Mouse (Mus musculus) C2C12 (cell line): ENCODE measurements around the gene Alpl. TPM values are rescaled to one million over a fixed set of nuclear protein-coding genes. Genes with fewer than 3 reads are reported as not detected.

ENCODE experiments used
- H3K27me3 ChIP-seq: one replicate; pipeline ENCODE4 v1.6.1; 2011; ENCODE audit not compliant: control insufficient read depth, insufficient read depth, insufficient read length
- H3K36me3 ChIP-seq: one replicate; pipeline ENCODE4 v1.6.1; 2011; ENCODE audit not compliant: control insufficient read depth, insufficient read depth
- H3K4me3 ChIP-seq: one replicate; pipeline ENCODE4 v1.5.1; 2011; ENCODE audit warnings: mild to moderate bottlenecking, control low read depth; ENCODE audit not compliant: poor library complexity, insufficient read depth, severe bottlenecking
- H3K79me2 ChIP-seq: one replicate; pipeline ENCODE4 v1.6.1; 2011; ENCODE audit not compliant: control insufficient read depth, insufficient read depth
- H3K79me3 ChIP-seq: one replicate; pipeline ENCODE4 v1.6.1; 2011; ENCODE audit warnings: low read depth, control low read depth
- H3ac ChIP-seq: one replicate; pipeline ENCODE3; 2011; ENCODE audit warnings: low read depth; ENCODE audit not compliant: control insufficient read depth, insufficient read length
- CEBPB ChIP-seq: IDR thresholded peaks from one replicate; pipeline ENCODE4 v1.6.1; 2011; ENCODE audit warnings: low read depth, mild to moderate bottlenecking, control low read depth, moderate library complexity
- CTCF ChIP-seq: IDR thresholded peaks from one replicate; pipeline ENCODE4 v1.5.1; 2011; ENCODE audit not compliant: control insufficient read depth, insufficient read depth, insufficient read length
- FOSL1 ChIP-seq: IDR thresholded peaks from one replicate; pipeline ENCODE4 v1.8.0; 2011; ENCODE audit warnings: mild to moderate bottlenecking, low read length; ENCODE audit not compliant: poor library complexity, insufficient read depth, severe bottlenecking
- MAX ChIP-seq: IDR thresholded peaks from one replicate; pipeline ENCODE4 v1.6.1; 2011; ENCODE audit warnings: mild to moderate bottlenecking, control low read depth
- MYOD1 ChIP-seq: IDR thresholded peaks from one replicate; pipeline ENCODE4 v1.6.1; 2011; ENCODE audit warnings: low read depth; ENCODE audit not compliant: control insufficient read depth, insufficient read length
- MYOG ChIP-seq: IDR thresholded peaks from one replicate; pipeline ENCODE4 v1.6.1; 2011; ENCODE audit not compliant: control insufficient read depth, insufficient read length; ENCODE audit errors: extremely low read depth
- USF1 ChIP-seq: IDR thresholded peaks from one replicate; pipeline ENCODE4 v1.6.1; 2011; ENCODE audit warnings: low read depth, mild to moderate bottlenecking, control low read depth, moderate library complexity
- polyA plus RNA-seq: library from polyadenylated mRNA; unstranded; fragments of >200 nt; fragmentation: generic; extraction: Trizol; gene quantifications from one replicate; pipeline ENCODE4 v1.2.1, GENCODE M21; 2012; ENCODE audit warnings: missing spikeins

Alpl gene
- polyA plus RNA-seq, 1 experiment, result 0.13 TPM

- Histone ChIP-seq H3K27me3 (peaks cover 4% of the 10 kb centered on the region), H3K4me3 (no peak overlapping the region), H3K36me3 (no peaks in the 10 kb centered on the region), H3K79me2 (no peaks in the 10 kb centered on the region), H3ac (no peak overlapping the region), H3K79me3 (no peaks in the 10 kb centered on the region)
- no peak for TF ChIP-seq MYOG
- no peak for TF ChIP-seq FOSL1
- no peak for TF ChIP-seq CEBPB
These were observed 93.1 kb downstream of the Alpl start for GRCm38 (mm10) chr4:137703077-137703476.

- Histone ChIP-seq H3K79me3 (no peaks in the 10 kb centered on the region), H3K4me3 (no peak overlapping the region), H3K79me2 (no peaks in the 10 kb centered on the region), H3K36me3 (no peaks in the 10 kb centered on the region), H3K27me3 (peaks cover 11% of the 10 kb centered on the region), H3ac (no peak overlapping the region)
- no peak for TF ChIP-seq USF1
- TF ChIP-seq CEBPB, result no peak
- TF ChIP-seq MYOD1, result no peak
- TF ChIP-seq MAX, result no peak
- TF ChIP-seq FOSL1, result no peak
- no peak for TF ChIP-seq MYOG
These were observed 95.2 kb downstream of the Alpl start for GRCm38 (mm10) chr4:137700960-137701359.

- H3K27me3 ChIP-seq, result peaks cover 15% of the 10 kb centered on the region
- no peak overlapping the region for H3K4me3 ChIP-seq
- TF ChIP-seq CEBPB (no peak), MAX (no peak), MYOG (no peak), CTCF (no peak), MYOD1 (no peak), USF1 (no peak), FOSL1 (no peak)
- H3K36me3 ChIP-seq, result no peaks in the 10 kb centered on the region
- no peaks in the 10 kb centered on the region for H3K79me3 ChIP-seq
- no peak overlapping the region for H3ac ChIP-seq
- no peaks in the 10 kb centered on the region for H3K79me2 ChIP-seq
These were observed 96.6 kb downstream of the Alpl start for GRCm38 (mm10) chr4:137699264-137700211.

- Histone ChIP-seq H3K36me3 (no peaks in the 10 kb centered on the region), H3K4me3 (no peak overlapping the region), H3ac (no peak overlapping the region), H3K27me3 (peaks cover 18% of the 10 kb centered on the region), H3K79me3 (no peaks in the 10 kb centered on the region), H3K79me2 (no peaks in the 10 kb centered on the region)
- no peak for TF ChIP-seq CEBPB
- no peak for TF ChIP-seq USF1
- no peak for TF ChIP-seq MAX
- TF ChIP-seq CTCF, result no peak
- no peak for TF ChIP-seq MYOG
- TF ChIP-seq FOSL1, result no peak
- TF ChIP-seq MYOD1, result no peak
These were observed 97.9 kb downstream of the Alpl start for GRCm38 (mm10) chr4:137698076-137698985.

- Histone ChIP-seq H3K79me2 (no peaks in the 10 kb centered on the region), H3K4me3 (no peak overlapping the region), H3K79me3 (no peaks in the 10 kb centered on the region), H3K27me3 (peaks cover 25% of the 10 kb centered on the region), H3K36me3 (no peaks in the 10 kb centered on the region), H3ac (no peak overlapping the region)
- TF ChIP-seq MYOG (no peak), MYOD1 (no peak), MAX (no peak), CEBPB (no peak), CTCF (no peak), USF1 (no peak), FOSL1 (no peak)
These were observed 98.9 kb downstream of the Alpl start for GRCm38 (mm10) chr4:137697156-137697885.
